Mouse (Mus musculus): ENCODE measurements around the gene Apom. TPM values are rescaled to one million over a fixed set of nuclear protein-coding genes. Genes with fewer than 3 reads are reported as not detected.
A peak's percentile ranks its signal among the peaks of the same experiment; 100 is the strongest.

The Apom gene
- polyA plus RNA-seq, 2 experiments, result 1.1 TPM; not detected in 1

- H3K9ac ChIP-seq (ENCODE audit: low read depth, low read length, severe bottlenecking), result no peak overlapping the region
- H3K4me3 ChIP-seq (replicated peaks; ENCODE audit: low read length), result no peak overlapping the region
- H3K27ac ChIP-seq (replicated peaks; ENCODE audit: low read depth, low read length), result peak overlapping the region; percentile 96
- 70% methylated on average over 8 of the region's 8 CpGs for WGBS
- DNase-seq (ENCODE audit: low spot score), result peak; percentile 68
- no peak for TF ChIP-seq POLR2A (IDR thresholded peaks at IDR 0.05; ENCODE audit: borderline replicate concordance, extremely low read depth, insufficient read depth, insufficient read length)
- H3K4me1 ChIP-seq (ENCODE audit: control insufficient read depth, insufficient read depth, low read length), result peaks cover 14% of the 10 kb centered on the region
- H3K9me3 ChIP-seq (ENCODE audit: control insufficient read depth, low read length), result no peaks in the 10 kb centered on the region
- no peak for ATAC-seq (ENCODE audit: low FRiP score, low read depth)
- peak overlapping the region; percentile 48 for H3K4me2 ChIP-seq (replicated peaks; ENCODE audit: low read depth, low read length, severe bottlenecking)
- H3K27me3 ChIP-seq (ENCODE audit: control insufficient read depth, insufficient read depth, low read length), result no peaks in the 10 kb centered on the region
- peaks cover 12% of the 10 kb centered on the region for H3K36me3 ChIP-seq (ENCODE audit: control insufficient read depth, insufficient read depth, low read length)
Observed at GRCm38 (mm10) chr17:35166352-35167035, 34.6 kb upstream of the Apom start.

DNA sequence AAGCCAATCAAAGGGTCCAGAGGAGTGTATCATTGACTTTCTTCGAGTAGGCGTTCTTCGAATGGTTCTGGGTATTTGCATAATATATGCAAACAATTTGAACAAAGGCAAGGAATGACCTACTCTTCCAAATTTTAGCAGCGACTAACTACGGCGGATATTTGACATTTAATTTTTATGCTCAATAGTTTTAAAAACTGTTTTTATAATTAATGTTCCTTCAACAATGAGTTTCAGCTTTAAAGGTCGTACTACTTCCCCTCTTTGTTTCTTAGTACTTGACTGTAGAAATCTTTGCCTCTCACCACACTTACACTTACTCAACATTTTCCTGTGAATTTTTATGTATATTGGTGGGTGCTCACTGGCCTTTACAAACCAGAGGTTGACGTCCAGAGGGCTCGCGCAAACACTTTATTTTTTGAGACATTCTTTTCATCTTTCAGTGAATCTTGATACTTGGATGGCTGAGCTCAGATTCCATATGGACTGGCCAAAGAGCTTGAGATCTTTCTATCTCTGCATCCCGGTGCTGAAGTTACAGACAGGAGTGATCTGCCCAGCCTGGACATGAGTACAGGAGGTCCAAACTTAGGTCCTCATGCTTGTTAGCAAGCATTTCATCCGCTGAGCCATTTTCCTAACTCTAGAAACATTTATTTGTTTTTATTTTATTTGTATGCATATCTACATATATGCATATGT lies 33.8 kb upstream of the Apom start:
- ATAC-seq (ENCODE audit: low FRiP score, low read depth), result no peak
- Histone ChIP-seq H3K27ac (replicated peaks; ENCODE audit: low read depth, low read length) (peak overlapping the region; percentile 96), H3K4me2 (replicated peaks; ENCODE audit: low read depth, low read length, severe bottlenecking) (peak overlapping the region; percentile 48), H3K36me3 (ENCODE audit: control insufficient read depth, insufficient read depth, low read length) (peaks cover 21% of the 10 kb centered on the region), H3K4me1 (ENCODE audit: control insufficient read depth, insufficient read depth, low read length) (peaks cover 14% of the 10 kb centered on the region), H3K4me3 (replicated peaks; ENCODE audit: low read length) (peak overlapping the region; percentile 99), H3K9ac (ENCODE audit: low read depth, low read length, severe bottlenecking) (peak overlapping the region; percentile 99), H3K27me3 (ENCODE audit: control insufficient read depth, insufficient read depth, low read length) (no peaks in the 10 kb centered on the region), H3K9me3 (ENCODE audit: control insufficient read depth, low read length) (no peaks in the 10 kb centered on the region)
- DNase-seq (ENCODE audit: low spot score), result no peak
- WGBS, result 21% methylated on average over 12 of the region's 12 CpGs
- no peak for TF ChIP-seq POLR2A (IDR thresholded peaks at IDR 0.05; ENCODE audit: borderline replicate concordance, extremely low read depth, insufficient read depth, insufficient read length)

- DNase-seq (ENCODE audit: low spot score), result peak; percentile 98
- H3K4me2 ChIP-seq (replicated peaks; ENCODE audit: low read depth, low read length, severe bottlenecking), result peak within 1 kb of the TSS; percentile 85
- peak within 1 kb of the TSS; percentile 99 for H3K9ac ChIP-seq (ENCODE audit: low read depth, low read length, severe bottlenecking)
- H3K4me3 ChIP-seq (replicated peaks; ENCODE audit: low read length), result peak within 1 kb of the TSS; percentile 99
- H3K36me3 ChIP-seq (ENCODE audit: control insufficient read depth, insufficient read depth, low read length), result peaks cover 29% of the 10 kb centered on the region
- H3K9me3 ChIP-seq (ENCODE audit: control insufficient read depth, low read length), result no peaks in the 10 kb centered on the region
- peak; percentile 96 for ATAC-seq (ENCODE audit: low FRiP score, low read depth)
- 0% methylated on average over 46 of the region's 89 CpGs for WGBS
- peak within 1 kb of the TSS; percentile 96 for H3K27ac ChIP-seq (replicated peaks; ENCODE audit: low read depth, low read length)
- no peaks in the 10 kb centered on the region for H3K27me3 ChIP-seq (ENCODE audit: control insufficient read depth, insufficient read depth, low read length)
- H3K4me1 ChIP-seq (ENCODE audit: control insufficient read depth, insufficient read depth, low read length), result peaks cover 14% of the 10 kb centered on the region
- TF ChIP-seq POLR2A (IDR thresholded peaks at IDR 0.05; ENCODE audit: borderline replicate concordance, extremely low read depth, insufficient read depth, insufficient read length), result peak; percentile 53; the same call in 1 of the 2 replicates
Observed at GRCm38 (mm10) chr17:35164568-35165450, 33.0 kb upstream of the Apom start, which contains the start of gene Prrc2a. Gene Prrc2a (minus strand): TSS chr17:35164897.

DNA sequence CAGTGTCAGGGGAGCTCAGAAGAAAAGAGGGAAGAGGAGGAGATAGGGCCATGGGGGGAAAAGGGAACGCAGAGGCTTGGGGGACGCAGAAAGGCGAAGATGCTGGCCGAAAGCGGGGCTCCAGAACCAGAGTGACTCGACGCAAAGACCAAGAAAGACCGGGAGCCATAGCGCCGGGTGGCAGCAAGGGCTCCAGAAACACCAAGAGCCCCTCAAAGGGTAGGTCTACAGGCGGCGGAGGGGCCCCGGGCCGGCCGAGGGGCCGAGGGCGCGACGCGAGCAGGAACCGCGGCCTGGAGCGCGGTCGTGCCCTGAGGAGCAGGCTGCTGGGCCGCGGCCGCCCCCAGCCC lies 32.3 kb upstream of the Apom start:
- ATAC-seq (ENCODE audit: low FRiP score, low read depth), result no peak
- Histone ChIP-seq H3K4me2 (replicated peaks; ENCODE audit: low read depth, low read length, severe bottlenecking) (peak overlapping the region; percentile 85), H3K27ac (replicated peaks; ENCODE audit: low read depth, low read length) (peak overlapping the region; percentile 93), H3K9ac (ENCODE audit: low read depth, low read length, severe bottlenecking) (peak overlapping the region; percentile 99), H3K9me3 (ENCODE audit: control insufficient read depth, low read length) (no peaks in the 10 kb centered on the region), H3K36me3 (ENCODE audit: control insufficient read depth, insufficient read depth, low read length) (peaks cover 36% of the 10 kb centered on the region), H3K4me3 (replicated peaks; ENCODE audit: low read length) (peak overlapping the region; percentile 99), H3K27me3 (ENCODE audit: control insufficient read depth, insufficient read depth, low read length) (no peaks in the 10 kb centered on the region), H3K4me1 (ENCODE audit: control insufficient read depth, insufficient read depth, low read length) (peaks cover 14% of the 10 kb centered on the region)
- 0% methylated on average over 9 of the region's 28 CpGs for WGBS
- TF ChIP-seq POLR2A (IDR thresholded peaks at IDR 0.05; ENCODE audit: borderline replicate concordance, extremely low read depth, insufficient read depth, insufficient read length), result no peak
- no peak for DNase-seq (ENCODE audit: low spot score)

Data from limb, embryonic 14.5 days (tissue).